Mouse (Mus musculus) lung, postnatal 36 days (tissue): ENCODE measurements around the gene Dab1.
A peak's percentile ranks its signal among the peaks of the same experiment; 100 is the strongest.

ENCODE experiments used
- DNase-seq: peaks from one replicate; pipeline ENCODE4 v3.0.0; 2022; ENCODE audit warnings: mixed read lengths

Dab1 gene

GRCm38 (mm10) chr4:104697703-104698102 is 1078.5 kb downstream of the Dab1 start:
- no peak for DNase-seq

GRCm38 (mm10) chr4:104705664-104706645 is 1086.8 kb downstream of the Dab1 start:
- DNase-seq = peak; percentile 6

- no peak for DNase-seq
Measured at GRCm38 (mm10) chr4:104712338-104713083, 1093.4 kb downstream of the Dab1 start.

GRCm38 (mm10) chr4:104714925-104715519 is 1095.9 kb downstream of the Dab1 start:
- no peak for DNase-seq

GRCm38 (mm10) chr4:104715857-104716256 is 1096.7 kb downstream of the Dab1 start:
- DNase-seq = no peak

- no peak for DNase-seq
Measured at GRCm38 (mm10) chr4:104716506-104716905, 1097.3 kb downstream of the Dab1 start.

- DNase-seq = peak; percentile 18
Measured at GRCm38 (mm10) chr4:104718973-104719795, 1100.0 kb downstream of the Dab1 start.

- DNase-seq = no peak
Measured at GRCm38 (mm10) chr4:104723527-104724045, 1104.4 kb downstream of the Dab1 start.

GRCm38 (mm10) chr4:104724258-104724657 is 1105.1 kb downstream of the Dab1 start:
- DNase-seq = no peak

GRCm38 (mm10) chr4:104725673-104726072 is 1106.5 kb downstream of the Dab1 start:
- DNase-seq = peak; percentile 16

- no peak for DNase-seq
Measured at GRCm38 (mm10) chr4:104729185-104729584, 1110.0 kb downstream of the Dab1 start.

- no peak for DNase-seq
Measured at GRCm38 (mm10) chr4:104746500-104746899, 1127.3 kb downstream of the Dab1 start.

- no peak for DNase-seq
Measured at GRCm38 (mm10) chr4:104754090-104754489, 1134.9 kb downstream of the Dab1 start.

GRCm38 (mm10) chr4:104760878-104761624 is 1141.9 kb downstream of the Dab1 start:
- no peak for DNase-seq

- DNase-seq = no peak
Measured at GRCm38 (mm10) chr4:104766065-104766464, 1146.9 kb downstream of the Dab1 start, which contains the start of gene C8b. TSS of gene C8b (plus strand) at chr4:104766317.

GRCm38 (mm10) chr4:104768190-104768589 is 1149.0 kb downstream of the Dab1 start:
- no peak for DNase-seq

GRCm38 (mm10) chr4:104769602-104770001 is 1150.4 kb downstream of the Dab1 start:
- DNase-seq = no peak

GRCm38 (mm10) chr4:104770331-104770730 is 1151.2 kb downstream of the Dab1 start:
- DNase-seq = no peak

GRCm38 (mm10) chr4:104775601-104776000 is 1156.4 kb downstream of the Dab1 start:
- DNase-seq = no peak

GRCm38 (mm10) chr4:104779460-104779859 is 1160.3 kb downstream of the Dab1 start:
- no peak for DNase-seq

GRCm38 (mm10) chr4:104781441-104781840 is 1162.3 kb downstream of the Dab1 start:
- DNase-seq = no peak
